Mouse (Mus musculus) Patski (cell line): Measurements from ENCODE around the gene Cdca5. TPM values are rescaled to one million over a fixed set of nuclear protein-coding genes. Genes with fewer than 3 reads are reported as not detected.

Experiments
- ATAC-seq: fragments of 100-300 bp; one replicate; pipeline ENCODE4 v1.8.0; 2021
- CTCF ChIA-PET: fragments of 350-600 bp; sonication (Branson Sonifier 250); formaldehyde crosslinking; loops from one replicate; lab custom pipeline; 2022; ENCODE audit warnings: inconsistent platforms; lab: Charles Lee
- POLR2A ChIA-PET: fragments of 350-600 bp; sonication (Branson Sonifier 250); formaldehyde crosslinking; loops from one replicate; lab custom pipeline; 2022; ENCODE audit warnings: antibody characterized with exemption, inconsistent platforms; lab: Charles Lee
- DNase-seq: peaks from one replicate; pipeline ENCODE4 v3.0.0-alpha.2; 2011; ENCODE audit warnings: low read depth, low spot score
- H3K27me3 ChIP-seq: fragments of 371-371 bp; one replicate; pipeline ENCODE4 v1.5.1; 2021
- CTCF ChIP-seq: fragments of 100-300 bp; IDR thresholded peaks from one replicate; pipeline ENCODE4 v1.5.1; 2021
- in situ Hi-C: fragments of 300-500 bp; cut with MboI; formaldehyde crosslinking; loops from 3 replicates; pipeline ENCODE4 v1.11.1; 2018; ENCODE audit warnings: low pct_unique_long_range_greater_than_20kb, mixed read lengths
- polyA plus RNA-seq: library from polyadenylated mRNA; unstranded; gene quantifications from one replicate; pipeline ENCODE4 v1.2.3, GENCODE M21; 2021

The Cdca5 gene
- polyA plus RNA-seq, 1 experiment from 2014 or later, result 16.4 TPM

DNA sequence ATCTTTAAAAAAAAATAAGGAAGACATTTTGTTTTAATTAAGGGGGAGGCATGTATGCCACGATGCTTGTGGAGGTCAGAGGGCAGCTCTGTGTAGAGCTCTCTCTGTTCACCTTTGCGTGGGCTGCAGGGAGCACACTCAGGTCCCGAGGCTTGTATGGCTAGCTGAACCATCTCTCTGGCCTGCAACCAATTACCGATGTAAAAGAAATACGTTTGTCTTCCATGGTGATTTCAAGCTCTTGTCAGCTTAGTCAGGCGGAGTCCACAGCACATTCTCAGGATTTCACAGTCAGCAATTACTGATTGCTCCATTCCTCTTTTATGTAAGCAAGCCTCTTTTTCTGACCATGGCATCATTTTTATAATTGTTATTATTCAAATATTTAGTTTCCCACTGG, 16.4 kb downstream of the Cdca5 start:
- in situ Hi-C loops, result no loop called here
- ATAC-seq, result no peak
- ChIA-PET CTCF (no interaction called here), POLR2A (no interaction called here)
- no peak for TF ChIP-seq CTCF
- DNase-seq, result no peak
- H3K27me3 ChIP-seq, result no peaks in the 10 kb centered on the region

DNA sequence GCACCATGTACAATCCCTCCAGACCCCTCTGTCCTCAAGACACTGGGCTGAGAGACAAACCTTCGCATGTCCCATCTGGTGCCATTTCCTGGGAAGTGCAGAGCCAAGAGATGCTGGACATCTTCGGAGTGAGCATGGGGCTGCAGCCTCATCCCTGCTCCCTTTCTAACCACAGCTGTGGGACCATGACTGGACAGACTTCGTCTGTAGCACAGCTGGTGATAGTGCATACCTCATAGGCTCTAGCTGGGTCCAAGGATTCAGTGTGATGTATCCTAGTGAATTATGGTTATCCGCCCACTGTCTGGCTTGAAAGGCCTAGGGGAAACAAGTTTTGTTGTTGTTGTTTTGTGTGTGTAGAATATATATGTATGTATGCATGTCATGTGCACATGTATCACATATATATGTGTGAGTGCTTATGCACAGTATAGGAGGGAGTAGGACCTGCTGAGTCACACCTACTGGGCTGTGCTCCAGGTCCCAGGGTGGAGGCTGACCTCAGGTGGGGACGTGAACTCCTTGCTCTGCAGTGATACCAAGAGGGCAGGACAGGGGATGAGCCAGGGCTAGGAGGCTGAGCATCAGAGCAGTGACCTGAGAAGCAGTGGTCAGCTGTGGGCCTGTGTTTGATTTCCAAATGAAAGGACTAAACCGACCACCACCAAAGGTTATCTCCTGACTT, 17.5 kb downstream of the Cdca5 start:
- in situ Hi-C loops, result no loop called here
- DNase-seq (no peak), ATAC-seq (no peak)
- ChIA-PET POLR2A (no interaction called here), CTCF (interaction anchor here (1.1 to 1.3 kb wide), 2 partner anchors 11 to 127 kb away, joined by 3 to 4 read pairs; no protein-coding TSS in a partner anchor)
- H3K27me3 ChIP-seq, result no peaks in the 10 kb centered on the region
- TF ChIP-seq CTCF, result no peak

DNA sequence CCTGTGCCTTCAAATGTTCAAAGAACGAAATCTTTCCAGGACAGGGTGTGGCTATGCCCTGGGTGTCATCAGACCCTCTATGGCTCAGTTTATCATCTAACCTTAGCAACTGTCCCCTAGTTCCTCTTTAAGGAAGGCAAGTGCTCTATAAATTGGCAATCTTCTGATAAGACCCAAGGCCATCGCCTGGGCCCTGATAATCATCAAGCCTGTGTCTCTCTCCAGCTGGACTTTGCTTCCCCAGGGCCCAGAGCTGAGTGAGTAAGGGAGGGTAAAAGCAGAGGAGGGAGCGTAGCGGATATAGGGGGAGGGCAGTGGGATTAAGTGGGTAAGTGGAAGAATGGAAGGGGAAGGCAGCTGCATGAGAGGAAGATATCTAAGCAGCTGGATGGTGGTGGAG, 19.7 kb downstream of the Cdca5 start:
- POLR2A ChIA-PET, result no interaction called here
- TF ChIP-seq CTCF, result no peak
- in situ Hi-C loops, result no loop called here
- H3K27me3 ChIP-seq, result no peaks in the 10 kb centered on the region
- ATAC-seq, result no peak
- no peak for DNase-seq
- CTCF ChIA-PET, result interaction anchor here (1.1 kb wide), 1 partner anchor 9 kb away, joined by 4 read pairs; no protein-coding TSS in a partner anchor

DNA sequence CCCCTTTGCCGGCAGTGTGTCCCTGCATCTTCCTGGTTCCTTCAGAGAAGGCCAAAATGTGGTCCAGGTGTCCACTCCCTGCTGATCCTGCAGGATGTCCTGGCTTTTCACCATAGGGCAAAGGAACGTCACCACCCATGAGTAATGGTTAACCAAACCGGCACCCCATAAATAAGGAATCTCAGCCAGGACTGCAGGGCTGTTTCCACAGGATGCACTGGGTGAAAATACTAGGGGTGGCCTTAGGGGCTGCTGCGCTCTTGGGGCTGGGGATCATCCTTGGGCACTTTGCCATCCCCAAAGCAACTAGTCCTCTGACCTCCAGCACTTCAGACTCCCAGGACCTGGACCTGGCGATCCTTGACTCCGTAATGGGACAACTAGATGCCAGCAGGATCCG, 20.8 kb downstream of the Cdca5 start, which contains the start of gene Naaladl1:
Gene Naaladl1 (plus strand): TSS at position 197 of the 400 bp plus-strand sequence.
- no peaks in the 10 kb centered on the region for H3K27me3 ChIP-seq
- CTCF ChIA-PET, result interaction anchor here (0.6 kb wide), 1 partner anchor 10 kb away, joined by 3 read pairs; no protein-coding TSS in a partner anchor
- no peak for TF ChIP-seq CTCF
- POLR2A ChIA-PET, result no interaction called here
- no peak for ATAC-seq
- in situ Hi-C loops, result no loop called here
- DNase-seq, result no peak

DNA sequence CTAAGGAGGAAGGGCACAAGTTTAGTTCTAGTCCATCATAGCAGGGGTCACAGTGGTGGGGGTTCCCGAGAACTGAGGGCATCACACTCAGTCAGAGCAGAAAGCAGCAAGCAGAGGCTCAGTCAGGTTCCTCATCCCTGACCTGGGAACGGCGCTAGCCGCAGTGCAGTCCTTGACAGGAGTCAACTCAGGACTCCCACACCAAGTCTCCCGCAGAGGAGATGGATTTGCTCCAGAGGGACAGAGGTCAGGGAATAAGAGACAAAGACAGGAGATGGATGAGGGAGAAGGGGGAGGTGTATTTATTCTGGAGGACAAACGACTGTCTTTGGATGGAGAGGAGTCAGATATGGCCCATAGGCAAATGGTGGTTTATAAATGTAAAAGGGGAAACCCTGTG, 28.3 kb downstream of the Cdca5 start:
- POLR2A ChIA-PET, result no interaction called here
- ATAC-seq, result no peak

DNA sequence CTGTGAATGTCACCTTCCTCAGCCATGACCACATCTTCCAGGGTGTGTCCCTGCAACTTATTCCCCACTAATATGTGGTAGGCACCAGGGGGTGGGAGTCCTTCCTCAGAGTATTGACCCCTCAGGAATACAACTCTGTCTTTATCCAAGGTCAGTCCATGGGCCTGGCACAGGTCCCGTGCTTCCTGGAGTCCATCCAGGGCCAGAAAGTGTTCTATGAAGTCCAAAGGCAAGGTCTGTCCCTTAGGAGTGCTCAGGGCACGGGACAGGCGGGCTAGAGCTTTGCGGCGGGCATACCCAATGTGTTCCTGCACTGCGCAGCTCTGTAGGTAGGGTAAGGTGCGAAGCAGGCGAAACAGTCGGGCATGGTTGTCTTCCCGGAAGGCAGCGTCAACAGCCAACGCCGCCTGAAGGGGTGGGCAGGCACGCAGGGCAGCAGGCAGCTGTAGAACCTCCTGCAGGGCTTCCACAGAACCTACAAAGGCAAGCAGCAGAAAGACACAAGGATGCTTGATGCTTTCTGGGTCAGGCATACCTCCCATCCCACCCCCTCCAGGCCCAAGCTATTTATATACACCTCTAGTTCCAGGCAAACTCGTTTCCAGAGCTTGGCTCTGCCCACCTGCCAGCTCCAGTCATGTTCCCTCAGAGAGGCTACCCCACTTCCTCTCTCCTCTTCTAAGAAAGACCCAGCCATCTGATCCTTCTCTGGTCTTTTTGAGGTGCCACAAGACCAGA, 31.5 kb downstream of the Cdca5 start:
- ATAC-seq (no peak), DNase-seq (no peak)
- ChIA-PET POLR2A (interaction anchor here (1.0 kb wide), 1 partner anchor 247 kb away, joined by 4 read pairs; no protein-coding TSS in a partner anchor), CTCF (interaction anchor here (0.6 to 2.3 kb wide), 2 partner anchors 10 to 49 kb away, joined by 3 to 7 read pairs; no protein-coding TSS in a partner anchor)
- in situ Hi-C loops, result no loop called here
- no peak for TF ChIP-seq CTCF
- H3K27me3 ChIP-seq, result no peaks in the 10 kb centered on the region

More for the DNA sequence above, 28.3 kb downstream of the Cdca5 start:
- H3K27me3 ChIP-seq, result no peaks in the 10 kb centered on the region
- CTCF ChIA-PET, result no interaction called here
- in situ Hi-C loops, result no loop called here
- no peak for DNase-seq
- no peak for TF ChIP-seq CTCF

DNA sequence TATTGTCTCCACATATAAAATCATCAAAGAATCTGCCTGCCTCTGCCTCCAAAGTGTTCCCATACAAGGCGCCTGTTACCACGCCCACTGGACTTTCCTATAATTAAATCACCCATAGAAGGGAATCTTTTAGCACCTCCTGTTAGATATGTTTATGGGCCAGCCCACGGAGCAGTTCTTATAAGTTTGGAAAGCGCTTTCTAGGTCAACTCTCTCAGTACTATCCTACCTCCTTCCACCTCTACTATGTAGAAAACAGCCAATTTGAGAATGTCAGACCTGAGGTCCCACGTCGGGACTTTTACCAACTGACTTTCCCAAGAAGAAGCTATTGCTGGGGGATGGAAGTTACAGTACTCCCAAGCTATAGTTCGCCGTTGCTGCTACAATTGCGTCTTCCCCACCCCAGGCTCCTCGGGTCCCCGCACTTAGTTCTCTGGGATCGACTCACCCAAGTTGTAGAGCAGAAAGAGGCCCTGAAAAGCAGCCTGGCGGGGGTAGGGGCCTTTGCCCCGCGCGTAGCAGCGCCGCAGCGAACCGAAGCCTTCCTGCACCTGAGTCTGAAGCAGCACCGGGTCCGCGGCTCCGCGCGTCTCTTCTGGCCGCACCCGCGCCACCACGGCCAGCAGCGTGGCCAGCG, 32.7 kb downstream of the Cdca5 start:
- ATAC-seq, result peak; percentile 23
- H3K27me3 ChIP-seq, result no peaks in the 10 kb centered on the region
- no peak for TF ChIP-seq CTCF
- in situ Hi-C loops, result no loop called here
- ChIA-PET POLR2A (interaction anchor here (1.0 to 1.5 kb wide), 4 partner anchors 10 to 71 kb away, joined by 3 to 5 read pairs (median 3); partner anchors contain the start of genes Syvn1 and Vps51), CTCF (no interaction called here)
- no peak for DNase-seq

DNA sequence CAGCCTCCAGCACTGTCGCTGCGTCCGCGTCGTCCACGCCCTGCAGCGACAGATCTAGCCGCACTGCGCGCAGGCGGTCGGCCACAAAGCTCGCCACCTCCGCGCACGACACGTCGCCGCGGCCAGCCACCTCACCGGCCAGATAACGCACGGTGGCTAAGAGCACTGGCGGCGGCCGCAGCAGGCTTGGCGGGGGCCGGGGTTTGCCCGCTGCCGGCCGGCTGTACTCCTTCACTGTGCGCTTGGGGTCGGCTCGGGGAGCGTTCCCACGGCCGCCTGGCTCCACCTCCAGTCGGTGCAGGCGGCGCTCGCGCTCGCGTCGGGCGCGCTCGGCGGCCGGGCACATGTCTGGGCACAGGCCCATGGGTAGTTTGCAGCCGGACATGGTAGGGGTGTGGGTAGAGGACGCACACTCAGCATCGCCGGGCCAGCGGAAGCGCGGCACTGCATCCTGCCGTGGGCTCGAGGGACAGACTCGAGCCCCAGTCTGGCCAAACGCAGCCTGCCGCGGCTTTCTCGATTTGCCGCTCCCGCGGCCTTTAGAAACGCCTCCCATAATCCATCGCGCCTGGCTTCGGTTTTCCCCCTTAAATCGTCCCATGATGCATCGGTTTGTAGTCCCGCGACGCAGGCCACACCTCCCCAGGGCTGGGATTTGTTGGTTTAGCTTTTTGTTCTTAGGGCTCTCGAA, 33.3 kb downstream of the Cdca5 start, which contains the start of gene Sac3d1:
Gene Sac3d1 (minus strand): TSS at position 665 of the 691 bp plus-strand sequence.
- peak; percentile 54 for ATAC-seq
- in situ Hi-C loops, result no loop called here
- ChIA-PET POLR2A (interaction anchor here (1.0 to 1.5 kb wide), 4 partner anchors 9 to 72 kb away, joined by 3 to 5 read pairs (median 3); partner anchors contain the start of genes Syvn1 and Vps51), CTCF (interaction anchor here (1.0 kb wide), 1 partner anchor 21 kb away, joined by 3 read pairs; no protein-coding TSS in a partner anchor)
- peak; percentile 67 for DNase-seq
- no peaks in the 10 kb centered on the region for H3K27me3 ChIP-seq
- no peak for TF ChIP-seq CTCF

DNA sequence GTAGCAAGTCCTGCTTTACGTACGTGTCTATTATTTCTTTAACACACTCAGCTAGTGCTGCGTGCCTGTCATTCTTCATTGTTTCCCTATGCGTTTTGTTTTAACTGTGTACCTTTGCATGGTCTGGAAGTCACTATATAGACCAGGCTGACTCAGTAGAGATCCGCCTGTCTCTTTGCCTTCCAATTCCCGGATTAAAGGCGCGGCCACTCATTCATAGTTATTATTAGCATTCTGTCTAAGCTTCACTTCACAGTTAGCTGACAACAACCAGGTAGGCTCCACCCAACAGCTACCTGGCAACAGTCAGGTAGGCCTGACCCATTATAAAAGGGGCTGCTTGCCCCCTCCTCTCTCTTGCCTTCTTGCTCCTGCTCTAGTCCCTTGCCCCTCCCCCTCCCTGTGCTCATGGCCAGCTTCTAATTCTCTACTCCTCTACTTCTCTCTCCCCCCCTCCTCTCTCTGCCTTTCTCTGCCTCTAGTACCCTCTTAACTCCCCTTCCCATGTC, 33.9 kb downstream of the Cdca5 start:
- ATAC-seq (no peak), DNase-seq (no peak)
- H3K27me3 ChIP-seq, result no peaks in the 10 kb centered on the region
- ChIA-PET CTCF (interaction anchor here (0.7 to 1.0 kb wide), 2 partner anchors 22 to 52 kb away, joined by 3 read pairs; no protein-coding TSS in a partner anchor), POLR2A (interaction anchor here (0.6 to 1.5 kb wide), 3 partner anchors 27 to 62 kb away, joined by 3 to 6 read pairs (median 5); partner anchors contain the start of gene Vps51)
- TF ChIP-seq CTCF, result no peak
- in situ Hi-C loops, result no loop called here
